Mouse (Mus musculus) liver (tissue): ENCODE measurements around the gene Pla2g2c.

ENCODE experiments used
- DNase-seq: peaks from one replicate; pipeline ENCODE4 v3.0.0-alpha.2; 2020; ENCODE audit warnings: mixed read lengths

Pla2g2c gene

GRCm38 (mm10) chr4:138753608-138754007, 29.0 kb downstream of the Pla2g2c start:
- DNase-seq: no peak

GRCm38 (mm10) chr4:138754432-138754831, 29.8 kb downstream of the Pla2g2c start:
- no peak for DNase-seq

- no peak for DNase-seq
Measured at GRCm38 (mm10) chr4:138755439-138755838, 30.8 kb downstream of the Pla2g2c start.

- no peak for DNase-seq
Measured at GRCm38 (mm10) chr4:138755983-138756382, 31.4 kb downstream of the Pla2g2c start.

- DNase-seq: no peak
Measured at GRCm38 (mm10) chr4:138757416-138757815, 32.8 kb downstream of the Pla2g2c start, which contains the start of gene Pla2g2f. Gene Pla2g2f, minus strand, starts transcription at chr4:138757626.

- no peak for DNase-seq
Measured at GRCm38 (mm10) chr4:138762266-138762665, 37.7 kb downstream of the Pla2g2c start.

- DNase-seq: no peak
Measured at GRCm38 (mm10) chr4:138771970-138772369, 47.4 kb downstream of the Pla2g2c start.

- no peak for DNase-seq
Measured at GRCm38 (mm10) chr4:138772386-138772785, 47.8 kb downstream of the Pla2g2c start.

GRCm38 (mm10) chr4:138775435-138775834, 50.8 kb downstream of the Pla2g2c start, which contains the start of gene Pla2g2d:
Gene Pla2g2d, plus strand, starts transcription at chr4:138775735.
- DNase-seq: no peak

GRCm38 (mm10) chr4:138777417-138778407, 53.1 kb downstream of the Pla2g2c start:
- DNase-seq: no peak

- DNase-seq: no peak
Measured at GRCm38 (mm10) chr4:138780300-138780699, 55.7 kb downstream of the Pla2g2c start.

- DNase-seq: no peak
Measured at GRCm38 (mm10) chr4:138782098-138782497, 57.5 kb downstream of the Pla2g2c start.

GRCm38 (mm10) chr4:138785721-138786120, 61.1 kb downstream of the Pla2g2c start:
- no peak for DNase-seq

- no peak for DNase-seq
Measured at GRCm38 (mm10) chr4:138786141-138786540, 61.5 kb downstream of the Pla2g2c start.

GRCm38 (mm10) chr4:138788381-138788780, 63.8 kb downstream of the Pla2g2c start:
- no peak for DNase-seq

- DNase-seq: no peak
Measured at GRCm38 (mm10) chr4:138791452-138791851, 66.9 kb downstream of the Pla2g2c start.

- DNase-seq: no peak
Measured at GRCm38 (mm10) chr4:138792599-138792998, 68.0 kb downstream of the Pla2g2c start.

GRCm38 (mm10) chr4:138793276-138793675, 68.7 kb downstream of the Pla2g2c start:
- no peak for DNase-seq

GRCm38 (mm10) chr4:138794344-138794743, 69.8 kb downstream of the Pla2g2c start:
- DNase-seq: no peak
